Mouse (Mus musculus): ENCODE measurements at regions not wholly inside any gene's neighbourhood (a gene's known extent, or its start where the extent isn't known, plus 50 kb on each side); places are given as distances from the start of the nearest gene placed in this dataset.
"Not testable (repeated sequence)": the region's sequence is repeated elsewhere in the genome, so short reads cannot be mapped to it uniquely, and the experiment has no call there.

GRCm38 (mm10) chr3:18295921-18296320 is 347.7 kb downstream of the Cypt12 start:
- DNase-seq (ENCODE audit: extremely low read depth, low read depth): no peak

- DNase-seq (ENCODE audit: extremely low read depth, low read depth): no peak
Measured at GRCm38 (mm10) chr3:18298699-18299098, 350.5 kb downstream of the Cypt12 start.

GRCm38 (mm10) chr3:18299502-18299901 is 351.3 kb downstream of the Cypt12 start:
- no peak for DNase-seq (ENCODE audit: extremely low read depth, low read depth)

GRCm38 (mm10) chr3:18319433-18319832 is 371.2 kb downstream of the Cypt12 start:
- DNase-seq (ENCODE audit: extremely low read depth, low read depth): peak; percentile 0

GRCm38 (mm10) chr3:18333182-18333581 is 385.0 kb downstream of the Cypt12 start:
- no peak for DNase-seq (ENCODE audit: extremely low read depth, low read depth)

GRCm38 (mm10) chr3:18339189-18339588 is 391.0 kb downstream of the Cypt12 start:
- DNase-seq (ENCODE audit: extremely low read depth, low read depth): no peak

GRCm38 (mm10) chr3:18341757-18342156 is 393.5 kb downstream of the Cypt12 start:
- no peak for DNase-seq (ENCODE audit: extremely low read depth, low read depth)

- no peak for DNase-seq (ENCODE audit: extremely low read depth, low read depth)
Measured at GRCm38 (mm10) chr3:18378014-18379005, 430.1 kb downstream of the Cypt12 start.

- no peak for DNase-seq (ENCODE audit: extremely low read depth, low read depth)
Measured at GRCm38 (mm10) chr3:18421886-18422575, 473.8 kb downstream of the Cypt12 start.

- DNase-seq (ENCODE audit: extremely low read depth, low read depth): no peak
Measured at GRCm38 (mm10) chr3:18428908-18429307, 480.7 kb downstream of the Cypt12 start.

- no peak for DNase-seq (ENCODE audit: extremely low read depth, low read depth)
Measured at GRCm38 (mm10) chr3:18438845-18439244, 490.6 kb downstream of the Cypt12 start.

GRCm38 (mm10) chr3:18452197-18452933 is 504.2 kb downstream of the Cypt12 start:
- no peak for DNase-seq (ENCODE audit: extremely low read depth, low read depth)

GRCm38 (mm10) chr3:18453220-18453985 is 505.2 kb downstream of the Cypt12 start:
- no peak for DNase-seq (ENCODE audit: extremely low read depth, low read depth)

- DNase-seq (ENCODE audit: extremely low read depth, low read depth): no peak
Measured at GRCm38 (mm10) chr3:18453986-18454291, 505.7 kb downstream of the Cypt12 start.

GRCm38 (mm10) chr3:18454558-18455191 is 506.5 kb downstream of the Cypt12 start:
- not testable (repeated sequence) for DNase-seq (ENCODE audit: extremely low read depth, low read depth)

GRCm38 (mm10) chr3:18456033-18456690 is 508.0 kb downstream of the Cypt12 start:
- no peak for DNase-seq (ENCODE audit: extremely low read depth, low read depth)

GRCm38 (mm10) chr3:18460267-18460666 is 512.1 kb downstream of the Cypt12 start:
- no peak for DNase-seq (ENCODE audit: extremely low read depth, low read depth)

- no peak for DNase-seq (ENCODE audit: extremely low read depth, low read depth)
Measured at GRCm38 (mm10) chr3:18471846-18472245, 523.6 kb downstream of the Cypt12 start.

- no peak for DNase-seq (ENCODE audit: extremely low read depth, low read depth)
Measured at GRCm38 (mm10) chr3:18479557-18479956, 531.3 kb downstream of the Cypt12 start.

- no peak for DNase-seq (ENCODE audit: extremely low read depth, low read depth)
Measured at GRCm38 (mm10) chr3:18482006-18482405, 533.8 kb downstream of the Cypt12 start.

Data from MEL-GATA-1-ER (cell line).